Mouse (Mus musculus) G1E (cell line): Measurements from ENCODE around the gene Ccdc61.

Source experiments
- CTCF ChIP-seq: IDR thresholded peaks from 2 replicates; pipeline ENCODE4 v1.5.1; 2012; ENCODE audit warnings: low read depth, low read length, inconsistent platforms, mixed read lengths
- GATA1 ChIP-seq: IDR thresholded peaks from 2 replicates; pipeline ENCODE4 v1.6.1; 2012; ENCODE audit warnings: borderline replicate concordance, low read length, inconsistent platforms, mixed read lengths
- GATA2 ChIP-seq: IDR thresholded peaks from 2 replicates; pipeline ENCODE4 v1.6.1; 2012; ENCODE audit warnings: low read depth, low read length, inconsistent platforms, borderline replicate concordance
- POLR2AphosphoS5 ChIP-seq: IDR thresholded peaks from 2 replicates; pipeline ENCODE4 v1.6.1; 2012; ENCODE audit warnings: low read depth, low read length, inconsistent platforms; ENCODE audit not compliant: insufficient replicate concordance
- TAL1 ChIP-seq: conservative IDR thresholded peaks from 2 replicates; pipeline ENCODE4 v1.6.1; 2012; ENCODE audit warnings: low read depth, low read length, inconsistent platforms, mixed read lengths

- TF ChIP-seq CTCF (no peak), GATA1 (no peak), POLR2AphosphoS5 (no peak), GATA2 (no peak), TAL1 (no peak)
Observed at GRCm38 (mm10) chr7:18896536-18896935, 13.7 kb downstream of the Ccdc61 start.
